Mouse (Mus musculus): ENCODE measurements at regions not wholly inside any gene's neighbourhood (a gene's known extent, or its start where the extent isn't known, plus 50 kb on each side); places are given as distances from the start of the nearest gene placed in this dataset.
A peak's percentile ranks its signal among the peaks of the same experiment; 100 is the strongest.

DNA sequence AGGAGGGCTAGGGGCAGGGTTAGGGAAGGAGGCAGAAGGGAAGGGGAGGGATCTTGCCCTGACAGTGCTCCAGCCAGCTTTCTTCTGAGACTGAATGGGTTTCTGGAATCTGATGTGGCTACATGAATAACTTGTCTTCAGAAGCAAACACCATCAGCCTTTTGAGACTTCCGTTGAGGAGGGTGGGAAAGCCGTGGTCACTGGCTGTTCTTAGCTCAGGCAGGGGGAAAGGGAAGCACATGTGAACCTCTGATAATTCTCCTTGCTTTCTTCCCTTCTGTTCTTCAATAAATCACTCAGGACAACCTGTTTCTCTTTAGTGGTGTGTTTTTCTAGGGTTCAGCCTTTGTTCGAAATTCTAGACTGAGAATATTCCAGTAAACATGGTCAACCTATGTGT is 148.9 kb downstream of the Bcl11a start:
- H3K27ac ChIP-seq (replicated peaks): no peak overlapping the region
- H3K9me3 ChIP-seq: no peaks in the 10 kb centered on the region
- no peaks in the 10 kb centered on the region for H3K4me1 ChIP-seq
- ATAC-seq (ENCODE audit: low FRiP score, low read depth): no peak
- H3K9ac ChIP-seq (replicated peaks): no peak overlapping the region
- no peak overlapping the region for H3K4me2 ChIP-seq (replicated peaks)
- no peaks in the 10 kb centered on the region for H3K36me3 ChIP-seq
- WGBS: 80% methylated on average over 3 of the region's 3 CpGs
- peaks cover 7% of the 10 kb centered on the region for H3K27me3 ChIP-seq
- H3K4me3 ChIP-seq: no peak overlapping the region

DNA sequence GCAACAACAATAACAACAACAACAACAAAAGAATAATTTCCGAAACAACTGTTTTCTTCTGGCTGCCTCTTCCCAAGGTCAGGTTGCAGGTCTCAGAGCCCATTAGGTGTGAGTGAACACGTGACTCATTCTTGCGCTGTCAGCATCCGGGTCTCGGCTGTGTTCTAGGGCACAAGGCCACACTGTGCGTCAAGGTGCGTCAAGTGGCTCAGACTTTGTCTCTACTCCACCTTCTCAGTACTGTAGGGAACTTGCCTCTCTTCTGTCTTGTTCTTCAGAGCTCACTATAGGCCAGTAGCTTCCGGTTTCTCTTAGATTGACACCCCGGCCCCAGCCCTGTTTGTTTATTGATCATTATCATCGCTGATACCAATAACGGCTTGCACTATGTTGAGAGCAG is 155.5 kb downstream of the Bcl11a start:
- WGBS: 91% methylated on average over 11 of the region's 11 CpGs
- no peak for ATAC-seq (ENCODE audit: low FRiP score, low read depth)
- H3K4me2 ChIP-seq (replicated peaks): no peak overlapping the region
- no peaks in the 10 kb centered on the region for H3K9me3 ChIP-seq
- H3K27ac ChIP-seq (replicated peaks): no peak overlapping the region
- H3K4me3 ChIP-seq: no peak overlapping the region
- no peak overlapping the region for H3K9ac ChIP-seq (replicated peaks)
- no peaks in the 10 kb centered on the region for H3K27me3 ChIP-seq
- no peaks in the 10 kb centered on the region for H3K4me1 ChIP-seq
- H3K36me3 ChIP-seq: no peaks in the 10 kb centered on the region

DNA sequence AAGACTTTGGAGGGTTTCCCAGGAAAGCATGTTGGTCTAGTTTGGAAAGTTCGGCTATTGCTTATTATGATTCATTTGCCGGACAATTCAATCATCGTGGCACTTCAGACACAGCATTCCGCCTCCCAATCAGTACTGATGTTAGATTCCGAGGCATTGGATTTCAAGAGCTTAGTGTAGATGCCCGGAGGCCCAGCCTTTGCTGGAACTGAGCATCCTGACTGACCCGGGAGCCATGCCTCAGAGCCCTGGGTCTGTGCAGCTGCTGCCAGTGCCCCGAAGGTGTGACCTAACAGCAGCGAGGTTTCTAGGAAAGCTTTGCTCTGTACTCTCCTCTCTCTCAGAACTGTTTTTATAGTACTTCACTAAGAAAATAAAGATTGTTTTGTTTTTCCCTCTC is 156.0 kb downstream of the Bcl11a start:
- H3K36me3 ChIP-seq: no peaks in the 10 kb centered on the region
- H3K4me1 ChIP-seq: no peaks in the 10 kb centered on the region
- no peak overlapping the region for H3K9ac ChIP-seq (replicated peaks)
- H3K4me2 ChIP-seq (replicated peaks): no peak overlapping the region
- no peak overlapping the region for H3K4me3 ChIP-seq
- H3K9me3 ChIP-seq: no peaks in the 10 kb centered on the region
- ATAC-seq (ENCODE audit: low FRiP score, low read depth): no peak
- no peaks in the 10 kb centered on the region for H3K27me3 ChIP-seq
- H3K27ac ChIP-seq (replicated peaks): no peak overlapping the region
- 74% methylated on average over 9 of the region's 9 CpGs for WGBS

DNA sequence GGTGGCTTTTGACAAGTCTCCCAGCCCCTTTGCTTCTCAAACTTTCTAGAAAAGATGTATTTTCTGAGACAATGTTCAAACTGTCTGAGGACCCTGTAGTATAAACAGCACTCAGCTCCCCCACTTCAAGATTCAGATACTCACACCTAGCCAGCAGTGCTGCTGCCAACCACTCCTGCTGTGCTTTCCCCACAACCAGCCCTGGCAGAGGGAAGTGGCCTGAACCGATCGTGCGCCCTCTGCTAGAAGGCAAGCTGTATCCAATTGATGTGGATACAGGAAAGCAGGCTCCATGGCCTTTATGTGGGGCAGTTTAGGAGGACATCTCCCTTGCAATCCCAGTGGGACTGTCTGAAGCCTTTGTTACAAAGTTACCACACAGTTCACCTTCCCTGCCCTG is 156.6 kb downstream of the Bcl11a start:
- no peak overlapping the region for H3K4me3 ChIP-seq
- ATAC-seq (ENCODE audit: low FRiP score, low read depth): no peak
- no peaks in the 10 kb centered on the region for H3K4me1 ChIP-seq
- no peak overlapping the region for H3K9ac ChIP-seq (replicated peaks)
- no peak overlapping the region for H3K4me2 ChIP-seq (replicated peaks)
- no peaks in the 10 kb centered on the region for H3K36me3 ChIP-seq
- no peaks in the 10 kb centered on the region for H3K27me3 ChIP-seq
- 72% methylated on average over 3 of the region's 3 CpGs for WGBS
- H3K27ac ChIP-seq (replicated peaks): no peak overlapping the region
- no peaks in the 10 kb centered on the region for H3K9me3 ChIP-seq

DNA sequence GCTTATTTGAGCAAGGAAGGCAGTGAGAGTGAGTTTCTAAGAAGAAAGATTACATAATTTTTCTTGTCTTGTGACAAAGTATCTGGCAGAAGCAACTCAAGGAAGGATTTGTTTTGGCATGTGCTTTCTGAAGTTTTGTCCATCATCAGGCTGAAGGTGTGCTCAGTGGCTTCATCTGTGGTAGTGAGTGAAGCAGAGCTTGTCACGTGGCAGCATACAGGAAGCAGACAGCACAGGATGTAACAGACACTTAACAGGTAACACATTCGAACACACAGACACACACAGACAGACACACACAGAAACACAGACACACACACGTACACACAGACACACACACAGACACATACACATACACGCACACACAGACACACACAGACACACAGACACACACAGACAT is 157.5 kb downstream of the Bcl11a start:
- no peaks in the 10 kb centered on the region for H3K27me3 ChIP-seq
- H3K36me3 ChIP-seq: no peaks in the 10 kb centered on the region
- no peak overlapping the region for H3K4me2 ChIP-seq (replicated peaks)
- H3K9me3 ChIP-seq: no peaks in the 10 kb centered on the region
- no peak overlapping the region for H3K4me3 ChIP-seq
- H3K4me1 ChIP-seq: no peaks in the 10 kb centered on the region
- 87% methylated on average over 4 of the region's 4 CpGs for WGBS
- no peak overlapping the region for H3K27ac ChIP-seq (replicated peaks)
- ATAC-seq (ENCODE audit: low FRiP score, low read depth): no peak
- H3K9ac ChIP-seq (replicated peaks): no peak overlapping the region

DNA sequence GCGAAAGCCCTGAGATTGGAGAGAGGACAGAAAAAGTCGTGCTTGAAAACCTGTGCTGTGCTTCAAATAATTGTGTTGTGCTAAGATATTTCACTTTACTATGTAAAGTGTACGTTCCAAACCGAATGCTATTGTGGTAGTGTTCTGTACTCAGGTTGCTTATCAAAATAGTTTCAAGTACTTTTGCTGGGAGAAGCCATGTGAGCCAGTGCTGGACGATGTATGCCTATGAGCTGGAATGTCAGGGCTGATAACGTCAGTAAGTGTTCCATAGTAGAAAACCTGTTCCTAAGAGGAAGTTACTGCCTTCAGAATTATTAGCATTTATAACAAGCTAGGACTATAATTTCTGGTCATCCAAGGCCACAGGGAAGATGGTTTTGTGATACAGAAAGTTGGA is 161.8 kb downstream of the Bcl11a start:
- H3K4me2 ChIP-seq (replicated peaks): no peak overlapping the region
- WGBS: 82% methylated on average over 6 of the region's 6 CpGs
- ATAC-seq (ENCODE audit: low FRiP score, low read depth): no peak

DNA sequence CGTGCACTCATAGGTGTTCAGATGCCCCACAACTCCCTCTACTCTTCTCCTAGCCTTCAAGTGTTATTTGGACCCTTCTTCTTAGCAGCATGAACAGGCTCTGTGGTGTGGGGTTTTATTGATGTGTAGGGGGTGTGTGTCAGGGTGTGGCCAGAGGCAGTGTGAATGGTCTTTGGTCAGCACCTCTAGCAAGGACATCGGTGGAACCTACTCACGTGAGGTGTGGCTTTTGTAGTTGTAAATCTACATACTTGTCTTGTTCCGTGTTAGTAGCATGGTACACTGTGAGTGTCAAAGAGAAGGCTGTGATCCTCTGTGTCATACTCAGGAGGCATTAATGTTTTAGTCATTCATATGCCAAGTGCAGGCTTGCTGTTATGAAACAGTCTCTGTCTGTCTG is 164.2 kb downstream of the Bcl11a start:
- H3K9me3 ChIP-seq: no peaks in the 10 kb centered on the region
- H3K4me3 ChIP-seq: no peak overlapping the region
- ATAC-seq (ENCODE audit: low FRiP score, low read depth): no peak
- H3K27me3 ChIP-seq: no peaks in the 10 kb centered on the region
- no peak overlapping the region for H3K27ac ChIP-seq (replicated peaks)
- H3K9ac ChIP-seq (replicated peaks): no peak overlapping the region
- H3K4me2 ChIP-seq (replicated peaks): no peak overlapping the region
- WGBS: 85% methylated on average over 4 of the region's 4 CpGs
- no peaks in the 10 kb centered on the region for H3K4me1 ChIP-seq
- H3K36me3 ChIP-seq: no peaks in the 10 kb centered on the region

More for the DNA sequence above, 161.8 kb downstream of the Bcl11a start:
- no peaks in the 10 kb centered on the region for H3K9me3 ChIP-seq
- no peaks in the 10 kb centered on the region for H3K36me3 ChIP-seq
- H3K4me3 ChIP-seq: no peak overlapping the region
- no peaks in the 10 kb centered on the region for H3K4me1 ChIP-seq
- H3K27ac ChIP-seq (replicated peaks): no peak overlapping the region
- no peak overlapping the region for H3K9ac ChIP-seq (replicated peaks)
- H3K27me3 ChIP-seq: no peaks in the 10 kb centered on the region

DNA sequence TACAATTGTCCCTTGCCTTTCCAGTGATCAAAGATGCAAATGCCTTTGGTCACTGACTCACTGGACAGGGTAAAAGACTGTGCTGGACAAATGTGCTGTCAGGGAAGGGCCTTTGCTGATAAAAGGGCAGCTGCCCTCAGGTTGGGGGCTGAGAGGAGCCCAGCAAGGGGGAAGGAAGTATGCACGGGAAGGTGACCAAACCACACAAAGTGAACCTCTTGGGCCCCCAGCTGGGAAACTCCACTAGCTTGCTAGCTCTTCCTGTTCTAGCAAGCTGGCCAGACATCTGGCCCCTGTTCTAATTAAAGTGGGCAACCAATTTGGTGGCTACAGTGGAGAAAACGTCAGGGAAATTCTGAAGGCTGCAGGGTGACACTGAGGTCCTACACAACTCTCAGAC is 165.0 kb downstream of the Bcl11a start:
- Histone ChIP-seq H3K4me1 (no peaks in the 10 kb centered on the region), H3K4me2 (replicated peaks) (no peak overlapping the region), H3K9ac (replicated peaks) (no peak overlapping the region), H3K36me3 (no peaks in the 10 kb centered on the region), H3K4me3 (no peak overlapping the region), H3K27ac (replicated peaks) (no peak overlapping the region), H3K9me3 (no peaks in the 10 kb centered on the region; the same call in 1 of the 2 replicates), H3K27me3 (no peaks in the 10 kb centered on the region)
- 29% methylated on average over 2 of the region's 2 CpGs for WGBS
- no peak for ATAC-seq (ENCODE audit: low FRiP score, low read depth)

DNA sequence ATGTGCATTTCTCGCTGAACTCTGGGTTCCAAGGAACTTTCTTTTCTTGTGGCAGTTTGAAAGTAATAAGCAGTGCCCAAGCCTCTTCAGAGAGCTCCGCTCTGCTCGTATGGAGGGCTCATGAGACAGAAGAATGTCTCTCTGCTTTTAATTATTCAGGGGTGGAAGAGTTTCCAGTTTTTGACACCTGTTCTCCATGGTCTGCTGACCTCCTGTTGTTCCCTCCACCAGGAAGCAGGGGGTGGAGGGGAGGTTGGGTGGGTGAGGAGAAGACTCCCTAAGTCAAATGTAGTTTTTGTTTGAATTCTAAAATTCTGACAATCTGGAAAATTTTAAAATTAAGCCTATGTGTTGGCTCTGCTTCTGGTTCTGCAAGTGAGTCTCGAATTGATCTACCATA is 167.5 kb downstream of the Bcl11a start:
- no peak overlapping the region for H3K4me3 ChIP-seq

DNA sequence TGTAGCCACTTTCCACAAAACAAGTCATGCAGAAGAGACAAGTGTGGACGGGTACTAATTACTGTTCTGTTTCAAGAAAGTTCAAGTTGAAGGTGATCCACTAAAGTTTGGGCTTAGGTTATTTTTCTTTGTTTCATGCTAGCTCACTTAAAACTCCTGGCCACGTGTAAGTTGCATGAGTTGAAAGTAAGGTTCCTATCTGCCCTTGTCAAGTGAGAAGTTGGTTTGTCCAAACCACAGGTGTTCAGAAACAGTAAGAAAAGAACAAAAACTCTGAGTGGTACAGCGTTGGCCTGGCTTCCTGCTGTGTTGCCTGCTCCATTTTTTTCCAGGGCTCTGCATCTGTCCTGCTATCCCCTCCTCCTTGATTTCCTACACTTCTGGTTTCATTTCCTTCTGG is 168.5 kb downstream of the Bcl11a start:
- Histone ChIP-seq H3K27me3 (no peaks in the 10 kb centered on the region), H3K36me3 (no peaks in the 10 kb centered on the region), H3K4me1 (peaks cover 3% of the 10 kb centered on the region; the same call in 1 of the 2 replicates), H3K4me3 (no peak overlapping the region), H3K9me3 (no peaks in the 10 kb centered on the region; the same call in 1 of the 2 replicates), H3K4me2 (replicated peaks) (no peak overlapping the region), H3K27ac (replicated peaks) (no peak overlapping the region), H3K9ac (replicated peaks) (no peak overlapping the region)
- WGBS: 76% methylated on average over 3 of the region's 3 CpGs
- ATAC-seq (ENCODE audit: low FRiP score, low read depth): no peak

More for the DNA sequence above, 167.5 kb downstream of the Bcl11a start:
- WGBS: 83% methylated on average over 4 of the region's 4 CpGs
- no peaks in the 10 kb centered on the region for H3K27me3 ChIP-seq
- no peak overlapping the region for H3K4me2 ChIP-seq (replicated peaks)
- ATAC-seq (ENCODE audit: low FRiP score, low read depth): no peak
- no peaks in the 10 kb centered on the region for H3K4me1 ChIP-seq
- H3K36me3 ChIP-seq: no peaks in the 10 kb centered on the region
- no peak overlapping the region for H3K9ac ChIP-seq (replicated peaks)
- no peak overlapping the region for H3K27ac ChIP-seq (replicated peaks)
- H3K9me3 ChIP-seq: no peaks in the 10 kb centered on the region; the same call in 1 of the 2 replicates

DNA sequence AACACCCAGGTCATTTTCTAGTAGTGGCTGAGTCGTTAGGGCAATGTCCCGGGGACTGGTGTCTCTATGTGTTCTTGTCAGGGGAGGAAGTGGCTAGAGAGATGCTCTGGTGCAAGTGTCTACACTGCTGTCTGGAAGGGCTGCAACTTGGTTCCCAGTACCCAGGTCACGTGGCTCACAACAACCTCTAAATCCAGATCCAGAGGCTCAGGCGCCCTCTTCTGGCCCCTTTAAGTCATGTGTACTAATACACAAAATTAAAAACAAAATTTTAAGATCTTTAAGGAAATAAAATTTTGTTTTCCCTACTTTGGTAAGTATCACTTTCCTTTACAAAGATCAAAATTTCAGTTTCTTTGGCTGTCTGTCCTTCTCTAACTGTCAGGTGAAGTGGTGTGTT is 169.4 kb downstream of the Bcl11a start:
- no peak for ATAC-seq (ENCODE audit: low FRiP score, low read depth)
- Histone ChIP-seq H3K9me3 (no peaks in the 10 kb centered on the region; the same call in 1 of the 2 replicates), H3K27me3 (no peaks in the 10 kb centered on the region), H3K36me3 (no peaks in the 10 kb centered on the region), H3K9ac (replicated peaks) (no peak overlapping the region), H3K4me2 (replicated peaks) (no peak overlapping the region), H3K4me1 (peaks cover 3% of the 10 kb centered on the region; the same call in 1 of the 2 replicates), H3K27ac (replicated peaks) (no peak overlapping the region), H3K4me3 (no peak overlapping the region)
- WGBS: 93% methylated on average over 4 of the region's 4 CpGs

DNA sequence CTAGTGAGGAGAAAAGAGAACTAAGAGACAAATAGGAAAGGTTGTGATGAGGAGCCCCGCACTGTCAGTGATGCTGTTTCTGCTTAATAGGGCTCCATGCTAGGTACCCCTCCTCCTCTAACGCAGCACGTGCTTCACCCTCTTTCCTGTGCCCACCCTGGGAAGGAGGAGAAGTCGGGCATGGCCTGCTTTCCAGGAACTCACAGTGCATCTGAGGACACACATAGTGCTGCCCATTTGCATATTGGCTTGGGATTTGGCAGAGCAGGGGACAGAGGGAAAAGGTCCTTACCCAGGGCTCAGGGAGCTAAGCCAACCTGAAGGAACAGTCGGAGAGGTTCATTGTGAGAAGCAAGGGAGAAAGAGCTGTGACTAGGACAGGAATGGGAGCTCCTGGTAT is 173.7 kb downstream of the Bcl11a start:
- Histone ChIP-seq H3K9ac (replicated peaks) (no peak overlapping the region), H3K27me3 (no peaks in the 10 kb centered on the region), H3K36me3 (no peaks in the 10 kb centered on the region), H3K4me2 (replicated peaks) (no peak overlapping the region), H3K4me3 (no peak overlapping the region), H3K27ac (replicated peaks) (no peak overlapping the region), H3K9me3 (no peaks in the 10 kb centered on the region; the same call in 1 of the 2 replicates), H3K4me1 (peaks cover 3% of the 10 kb centered on the region; the same call in 1 of the 2 replicates)
- WGBS: 58% methylated on average over 5 of the region's 5 CpGs
- peak; percentile 19; the same call in 1 of the 2 replicates for ATAC-seq (ENCODE audit: low FRiP score, low read depth)

All from midbrain, embryonic 12.5 days (tissue).